Mouse (Mus musculus) hindbrain, embryonic 13.5 days (tissue): ENCODE measurements around the gene Fgd2. TPM values are rescaled to one million over a fixed set of nuclear protein-coding genes. Genes with fewer than 3 reads are reported as not detected.
A peak's percentile ranks its signal among the peaks of the same experiment; 100 is the strongest.
"Not testable (repeated sequence)": the region's sequence is repeated elsewhere in the genome, so short reads cannot be mapped to it uniquely, and the experiment has no call there.

ENCODE experiments used
- ATAC-seq: fragments of 200-750 bp; cut with Nextera tagmentation; 2 replicates; pipeline ENCODE4 v1.8.0; 2017; ENCODE audit warnings: moderate TSS enrichment; ENCODE audit not compliant: low FRiP score
- H3K27ac ChIP-seq: fragments of 300-500 bp; sonication (generic); 2 replicates; pipeline ENCODE4 v1.5.1; 2015; ENCODE audit warnings: inconsistent platforms, mild to moderate bottlenecking, moderate library complexity
- H3K27me3 ChIP-seq: fragments of 300-500 bp; sonication (generic); 2 replicates; pipeline ENCODE4 v1.6.1; 2015; ENCODE audit warnings: mild to moderate bottlenecking, inconsistent platforms
- H3K36me3 ChIP-seq: fragments of 300-500 bp; sonication (generic); 2 replicates; pipeline ENCODE4 v1.6.1; 2015; ENCODE audit warnings: mild to moderate bottlenecking, inconsistent platforms
- H3K4me1 ChIP-seq: fragments of 300-500 bp; sonication (generic); replicated peaks from 2 replicates; pipeline ENCODE4 v1.6.1; 2015; ENCODE audit warnings: inconsistent platforms
- H3K4me2 ChIP-seq: fragments of 300-500 bp; sonication (generic); 2 replicates; pipeline ENCODE4 v1.6.1; 2015; ENCODE audit warnings: inconsistent platforms, mild to moderate bottlenecking, moderate library complexity
- H3K4me3 ChIP-seq: fragments of 300-500 bp; sonication (generic); 2 replicates; pipeline ENCODE4 v1.5.1; 2015; ENCODE audit warnings: mild to moderate bottlenecking, inconsistent platforms
- H3K9ac ChIP-seq: fragments of 300-500 bp; sonication (generic); 2 replicates; pipeline ENCODE4 v1.6.1; 2015; ENCODE audit warnings: mild to moderate bottlenecking, inconsistent platforms
- H3K9me3 ChIP-seq: fragments of 300-500 bp; sonication (generic); 2 replicates; pipeline ENCODE4 v1.6.1; 2016; ENCODE audit warnings: inconsistent platforms
- WGBS: fragments of 180-500 bp; shearing (Covaris S2); methylation state at CpG from one replicate; pipeline ENCODE4 v1.1.7; 2015; 5-methylcytosine and 5-hydroxymethylcytosine counted together
- polyA plus RNA-seq: library from polyadenylated mRNA; unstranded; fragments of >200 nt; fragmentation: Nextera tagmentation; extraction: Ambion mirVana; gene quantifications from 2 replicates; pipeline ENCODE4 v1.2.1, GENCODE M21; 2015

Gene Fgd2
- 3.8 and 5.3 TPM in 2 replicates for polyA plus RNA-seq

DNA sequence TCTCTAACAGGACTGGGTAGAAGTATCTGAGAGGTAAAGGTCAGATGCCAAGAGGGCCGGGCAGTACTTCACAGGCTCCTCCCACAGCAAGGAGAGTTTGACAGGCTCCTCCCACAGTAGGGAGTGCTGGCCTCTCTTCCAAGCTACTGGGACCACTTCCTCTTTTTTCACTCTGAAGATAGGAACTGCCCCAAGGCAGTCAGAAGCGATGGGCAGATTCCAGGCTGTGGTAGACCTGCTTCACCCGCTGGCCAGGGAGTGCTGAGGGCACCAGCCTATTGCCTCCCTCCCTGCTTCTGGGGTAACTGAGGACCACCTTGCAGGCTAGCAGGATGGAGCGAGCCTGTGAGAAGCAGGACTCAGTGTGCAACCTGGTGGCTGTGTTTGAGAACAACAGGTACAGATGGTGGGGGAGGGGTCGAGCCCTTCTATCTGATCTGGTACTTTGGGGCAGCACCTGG is at the start of gene Fgd2:
Gene Fgd2, plus strand, starts transcription at position 154 of the 461 bp plus-strand sequence.
- ATAC-seq = no peak
- no peak within 1 kb of the TSS; the same call in 1 of the 2 replicates for H3K9ac ChIP-seq

DNA sequence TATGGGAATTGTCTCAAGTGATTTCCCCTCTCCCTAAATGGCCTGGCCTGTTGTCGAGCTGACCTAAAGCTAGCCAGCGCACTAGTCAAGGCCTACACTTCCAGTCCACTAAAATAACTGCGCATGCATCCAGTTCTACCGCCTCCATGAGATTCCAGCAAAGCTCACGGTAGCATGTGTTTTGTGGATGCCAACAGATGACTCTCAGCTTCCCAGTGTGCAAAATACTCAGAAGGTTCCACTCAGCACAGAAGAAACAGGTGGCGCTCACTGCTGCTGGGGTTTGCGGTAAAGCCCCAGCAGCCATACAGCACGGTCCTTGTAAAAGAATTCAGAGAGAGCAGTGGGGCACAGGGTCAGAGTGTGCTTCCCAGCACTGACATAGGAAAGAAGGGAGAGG is 49.1 kb upstream of the Fgd2 start:
- Histone ChIP-seq H3K9ac (no peak overlapping the region), H3K4me2 (no peak overlapping the region), H3K4me3 (no peak overlapping the region), H3K27me3 (no peaks in the 10 kb centered on the region), H3K27ac (no peak overlapping the region), H3K36me3 (no peaks in the 10 kb centered on the region), H3K9me3 (no peaks in the 10 kb centered on the region), H3K4me1 (peaks cover 3% of the 10 kb centered on the region; the same call in 1 of the 2 replicates)
- no peak for ATAC-seq
- 88% methylated on average over 8 of the region's 8 CpGs for WGBS

More for the DNA sequence above, at the start of gene Fgd2:
- peaks cover 18% of the 10 kb centered on the region for H3K4me1 ChIP-seq
- H3K27me3 ChIP-seq = no peaks in the 10 kb centered on the region
- no peak within 1 kb of the TSS for H3K4me2 ChIP-seq
- no peak within 1 kb of the TSS for H3K4me3 ChIP-seq
- H3K36me3 ChIP-seq = no peaks in the 10 kb centered on the region
- 23% methylated on average over 5 of the region's 5 CpGs for WGBS
- H3K9me3 ChIP-seq = no peaks in the 10 kb centered on the region
- no peak within 1 kb of the TSS for H3K27ac ChIP-seq

DNA sequence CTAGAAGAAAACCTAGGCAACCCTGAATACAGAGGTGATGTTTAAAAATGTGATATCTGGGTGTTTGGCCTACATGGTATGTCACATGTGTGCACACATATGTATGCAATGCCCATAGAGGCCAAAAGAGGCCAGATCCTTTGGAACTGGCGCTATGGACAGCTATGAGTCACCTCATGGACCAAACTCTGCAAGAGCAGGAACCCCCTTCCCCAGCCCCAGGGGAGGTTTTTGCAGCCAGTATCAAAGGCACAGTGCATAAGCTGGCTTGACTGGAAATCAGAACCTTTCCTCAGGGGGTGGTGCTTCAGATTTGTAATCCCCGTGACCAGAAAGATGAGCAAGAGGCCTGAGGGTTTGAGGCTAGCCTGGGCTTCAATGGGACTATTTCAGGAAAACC is 48.6 kb upstream of the Fgd2 start:
- no peak overlapping the region for H3K4me3 ChIP-seq
- H3K9ac ChIP-seq = no peak overlapping the region
- H3K4me1 ChIP-seq = peaks cover 3% of the 10 kb centered on the region; the same call in 1 of the 2 replicates
- no peaks in the 10 kb centered on the region for H3K27me3 ChIP-seq
- H3K36me3 ChIP-seq = no peaks in the 10 kb centered on the region
- no peak overlapping the region for H3K27ac ChIP-seq
- no peak overlapping the region for H3K4me2 ChIP-seq
- no peak for ATAC-seq
- 92% methylated on average over 2 of the region's 2 CpGs for WGBS
- no peaks in the 10 kb centered on the region for H3K9me3 ChIP-seq

DNA sequence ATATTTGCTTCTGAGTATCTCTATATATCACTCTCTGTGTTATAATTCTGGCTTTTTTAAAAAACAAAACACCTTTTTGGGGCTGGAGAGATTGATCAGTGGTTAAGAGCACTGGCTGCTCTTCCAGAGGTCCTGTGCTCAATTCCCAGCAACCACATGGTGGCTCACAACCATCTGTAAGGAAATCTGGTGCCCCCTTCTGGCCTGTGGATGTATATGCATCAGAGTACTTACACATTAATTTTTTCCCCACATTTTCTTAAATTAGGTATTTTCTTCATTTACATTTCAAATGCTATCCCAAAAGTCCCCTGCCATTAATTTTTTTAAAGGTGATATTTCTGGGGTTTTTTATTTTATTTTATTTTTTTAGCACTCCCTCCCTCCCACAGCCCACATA is 47.4 kb upstream of the Fgd2 start:
- H3K9ac ChIP-seq = no peak overlapping the region
- ATAC-seq = no peak
- no peaks in the 10 kb centered on the region for H3K9me3 ChIP-seq
- no peaks in the 10 kb centered on the region for H3K36me3 ChIP-seq
- H3K4me3 ChIP-seq = no peak overlapping the region
- peaks cover 3% of the 10 kb centered on the region; the same call in 1 of the 2 replicates for H3K4me1 ChIP-seq
- H3K4me2 ChIP-seq = no peak overlapping the region
- H3K27ac ChIP-seq = no peak overlapping the region
- no peaks in the 10 kb centered on the region for H3K27me3 ChIP-seq

DNA sequence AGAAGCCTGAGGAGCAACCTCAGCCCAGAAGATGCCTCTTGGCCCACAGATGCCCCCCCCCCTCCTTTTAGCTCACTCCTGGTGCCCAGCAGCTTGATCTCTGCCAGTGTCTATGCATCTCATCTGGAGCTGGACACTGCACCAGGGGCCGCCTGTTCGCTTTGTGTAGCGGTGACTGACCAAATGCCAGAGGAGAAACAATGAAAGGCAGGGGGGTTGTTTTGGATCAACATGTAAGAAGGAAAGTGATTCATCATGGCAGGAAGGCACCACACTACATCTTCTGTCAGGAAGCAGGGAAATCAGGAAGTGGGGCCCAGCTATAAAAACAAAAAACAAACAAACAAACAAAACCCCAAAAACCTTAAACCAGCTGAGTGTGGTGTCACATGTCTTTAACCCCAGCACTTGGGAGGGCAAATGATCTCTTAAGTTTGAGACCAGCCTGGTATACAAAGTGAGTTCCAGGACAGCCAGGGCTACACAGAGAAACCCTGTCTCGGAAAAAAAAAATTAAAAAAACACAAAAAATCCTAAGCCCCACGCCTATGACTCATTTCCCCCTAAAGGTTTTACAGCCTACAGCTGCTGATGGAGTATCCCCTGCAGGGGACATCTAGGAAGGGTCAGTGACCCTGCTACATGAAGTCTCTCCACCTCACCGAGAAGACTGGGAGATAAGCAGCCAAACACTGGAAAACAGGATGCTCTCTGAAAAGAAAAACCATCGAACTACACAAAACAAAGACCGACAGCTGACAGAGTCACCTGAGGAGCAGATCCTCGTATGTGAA is 44.8 kb upstream of the Fgd2 start:
- no peaks in the 10 kb centered on the region for H3K9me3 ChIP-seq
- H3K27ac ChIP-seq = no peak overlapping the region
- H3K4me3 ChIP-seq = no peak overlapping the region
- ATAC-seq = no peak
- H3K4me1 ChIP-seq = peaks cover 9% of the 10 kb centered on the region; the same call in 1 of the 2 replicates
- peaks cover 25% of the 10 kb centered on the region for H3K27me3 ChIP-seq
- no peaks in the 10 kb centered on the region for H3K36me3 ChIP-seq
- H3K9ac ChIP-seq = no peak overlapping the region
- 47% methylated on average over 9 of the region's 9 CpGs for WGBS
- H3K4me2 ChIP-seq = no peak overlapping the region

DNA sequence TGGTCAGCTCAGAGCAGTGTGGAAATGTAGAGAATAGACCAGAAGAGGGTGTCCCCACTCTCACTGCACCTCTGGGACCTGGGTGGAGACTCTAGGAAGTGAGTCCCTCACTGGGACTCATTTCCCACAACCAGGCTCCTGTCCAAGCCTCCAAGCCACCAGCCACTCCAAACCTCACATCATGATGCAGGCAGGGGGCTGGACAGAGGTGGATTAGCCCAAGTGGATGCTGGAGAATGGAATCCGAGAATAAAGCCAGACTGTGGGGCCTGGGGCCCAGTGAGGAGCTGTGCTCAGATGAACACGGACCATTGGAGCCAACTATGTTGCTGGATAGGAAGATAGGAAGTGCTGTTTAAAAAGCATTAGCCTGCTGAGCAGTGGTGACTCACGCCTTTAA is 43.8 kb upstream of the Fgd2 start:
- no peak overlapping the region for H3K4me2 ChIP-seq
- peaks cover 10% of the 10 kb centered on the region for H3K4me1 ChIP-seq
- no peak overlapping the region for H3K4me3 ChIP-seq
- H3K27ac ChIP-seq = no peak overlapping the region
- no peak for ATAC-seq
- no peaks in the 10 kb centered on the region for H3K36me3 ChIP-seq
- peaks cover 35% of the 10 kb centered on the region for H3K27me3 ChIP-seq
- no peaks in the 10 kb centered on the region for H3K9me3 ChIP-seq
- no peak overlapping the region for H3K9ac ChIP-seq
- WGBS = 81% methylated on average over 3 of the region's 3 CpGs

DNA sequence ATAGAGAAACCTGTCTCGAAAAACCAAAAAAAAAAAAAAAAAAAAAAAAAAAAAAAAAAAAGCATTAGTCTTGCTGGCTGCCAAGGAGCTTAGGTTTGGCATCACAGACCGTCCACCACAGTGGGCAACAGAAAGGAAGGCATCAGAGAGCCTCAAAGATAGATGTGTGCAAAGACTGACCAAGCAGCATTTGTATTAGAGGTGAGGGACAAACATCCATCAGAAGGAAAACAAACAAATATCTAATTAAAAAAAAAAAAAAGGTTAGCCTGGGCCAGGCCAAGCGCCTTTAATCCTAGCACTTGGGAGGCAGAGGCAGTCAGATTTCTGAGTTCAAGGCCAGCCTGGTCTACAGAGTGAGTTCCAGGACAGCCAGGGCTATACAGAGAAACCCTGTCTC is 43.3 kb upstream of the Fgd2 start, which contains the start of gene Pi16:
Gene Pi16, plus strand, starts transcription at position 301 of the 400 bp plus-strand sequence.
- not testable (repeated sequence) for H3K4me2 ChIP-seq, H3K9me3 ChIP-seq, H3K4me3 ChIP-seq, ATAC-seq, H3K36me3 ChIP-seq, H3K27ac ChIP-seq, H3K9ac ChIP-seq
- Histone ChIP-seq H3K4me1 (peaks cover 15% of the 10 kb centered on the region), H3K27me3 (peaks cover 40% of the 10 kb centered on the region)
- 98% methylated on average over 3 of the region's 3 CpGs for WGBS

DNA sequence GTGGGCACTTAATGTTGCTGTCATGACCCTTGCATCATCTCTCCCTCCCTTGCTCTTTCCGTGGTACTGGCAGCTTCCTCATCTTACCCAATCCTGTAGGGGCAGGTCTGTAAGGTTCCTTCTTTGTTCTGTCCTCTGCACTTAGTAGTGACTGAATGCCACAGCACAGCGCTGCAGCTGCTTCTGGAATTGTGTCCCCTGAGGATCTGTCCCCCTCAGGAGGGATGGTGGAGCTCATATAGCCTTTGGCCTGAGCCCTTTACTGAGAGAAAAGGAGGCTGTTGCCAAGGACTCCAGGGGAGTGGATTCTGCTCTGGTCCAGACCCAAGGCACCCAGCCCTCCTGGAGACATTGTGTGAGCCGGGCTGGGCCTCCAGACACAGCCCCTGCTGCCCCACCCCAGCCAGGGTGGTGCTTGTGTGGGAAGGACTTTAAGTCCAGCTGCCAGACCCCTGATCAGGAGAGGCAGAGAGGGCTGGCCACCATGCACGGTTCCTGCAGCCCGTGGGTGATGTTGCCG is 41.9 kb upstream of the Fgd2 start:
- no peak overlapping the region for H3K4me2 ChIP-seq
- H3K27me3 ChIP-seq = peaks cover 54% of the 10 kb centered on the region
- ATAC-seq = no peak
- no peak overlapping the region; the same call in 1 of the 2 replicates for H3K27ac ChIP-seq
- no peaks in the 10 kb centered on the region for H3K36me3 ChIP-seq
- no peak overlapping the region for H3K9ac ChIP-seq
- peaks cover 20% of the 10 kb centered on the region for H3K4me1 ChIP-seq
- H3K9me3 ChIP-seq = no peaks in the 10 kb centered on the region
- WGBS = 51% methylated on average over 6 of the region's 6 CpGs
- H3K4me3 ChIP-seq = no peak overlapping the region

DNA sequence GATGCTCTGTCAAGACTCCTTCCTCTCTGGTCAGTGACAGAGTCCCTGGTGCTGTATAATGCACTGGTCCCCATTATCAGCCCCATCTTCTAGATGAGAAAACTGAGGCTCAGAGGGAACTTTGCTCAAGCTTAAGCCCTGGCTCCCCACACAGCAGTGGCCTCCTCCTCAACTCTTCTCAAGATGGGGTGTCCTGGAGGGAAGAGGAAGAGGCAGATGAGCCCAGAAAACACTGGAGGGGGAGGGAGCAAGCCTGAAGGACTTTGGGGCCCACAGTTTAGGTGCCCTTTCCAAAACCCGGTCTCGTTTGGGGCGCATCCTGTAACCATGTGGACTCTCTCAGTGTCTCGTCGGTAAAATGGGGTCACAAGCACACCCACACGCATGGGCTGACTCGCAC is 41.2 kb upstream of the Fgd2 start:
- Histone ChIP-seq H3K4me3 (no peak overlapping the region), H3K27me3 (peaks cover 60% of the 10 kb centered on the region), H3K4me2 (no peak overlapping the region), H3K9me3 (no peaks in the 10 kb centered on the region), H3K27ac (no peak overlapping the region), H3K4me1 (peaks cover 20% of the 10 kb centered on the region), H3K36me3 (no peaks in the 10 kb centered on the region), H3K9ac (no peak overlapping the region)
- ATAC-seq = no peak
- 93% methylated on average over 7 of the region's 7 CpGs for WGBS

DNA sequence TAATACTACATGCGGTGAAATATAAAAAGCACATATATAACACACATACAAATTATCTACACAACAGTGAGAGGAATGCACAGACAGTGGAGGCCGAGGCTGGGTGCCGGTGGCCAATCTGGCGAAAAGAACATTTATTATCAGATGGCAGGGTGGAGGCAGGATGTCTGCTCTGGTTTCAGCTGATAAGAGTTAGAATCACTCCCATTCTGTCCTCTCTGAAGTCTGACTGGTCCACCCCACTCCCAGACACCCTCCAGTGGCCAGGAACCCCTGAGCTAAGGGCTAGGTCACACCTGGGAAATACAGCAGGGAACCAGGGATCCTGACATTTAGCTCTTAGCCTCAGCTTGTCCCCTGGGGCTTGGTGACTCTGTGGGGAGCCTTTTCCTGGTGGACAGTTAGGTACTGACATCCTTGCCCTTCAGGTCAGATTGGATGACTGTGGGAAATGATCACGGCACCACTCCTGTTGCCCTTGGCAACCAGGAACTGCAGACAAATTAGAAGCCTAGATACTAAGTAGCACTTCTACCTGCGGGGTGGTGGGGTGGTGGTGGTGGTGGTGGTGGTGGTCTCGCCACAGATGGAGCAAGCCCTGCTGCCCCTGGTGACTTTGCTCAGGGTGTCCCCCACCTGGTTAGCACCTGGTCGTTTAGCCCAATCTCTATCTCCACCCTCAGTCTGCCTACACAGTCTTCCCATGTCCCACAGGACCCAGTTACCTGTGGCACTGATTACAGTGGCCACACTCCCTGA is 40.7 kb upstream of the Fgd2 start:
- peaks cover 62% of the 10 kb centered on the region for H3K27me3 ChIP-seq
- no peaks in the 10 kb centered on the region for H3K36me3 ChIP-seq
- H3K27ac ChIP-seq = no peak overlapping the region
- H3K4me1 ChIP-seq = peaks cover 20% of the 10 kb centered on the region
- no peak overlapping the region for H3K4me2 ChIP-seq
- no peak for ATAC-seq
- H3K9me3 ChIP-seq = no peaks in the 10 kb centered on the region
- WGBS = 72% methylated on average over 8 of the region's 8 CpGs
- no peak overlapping the region for H3K4me3 ChIP-seq
- H3K9ac ChIP-seq = no peak overlapping the region

DNA sequence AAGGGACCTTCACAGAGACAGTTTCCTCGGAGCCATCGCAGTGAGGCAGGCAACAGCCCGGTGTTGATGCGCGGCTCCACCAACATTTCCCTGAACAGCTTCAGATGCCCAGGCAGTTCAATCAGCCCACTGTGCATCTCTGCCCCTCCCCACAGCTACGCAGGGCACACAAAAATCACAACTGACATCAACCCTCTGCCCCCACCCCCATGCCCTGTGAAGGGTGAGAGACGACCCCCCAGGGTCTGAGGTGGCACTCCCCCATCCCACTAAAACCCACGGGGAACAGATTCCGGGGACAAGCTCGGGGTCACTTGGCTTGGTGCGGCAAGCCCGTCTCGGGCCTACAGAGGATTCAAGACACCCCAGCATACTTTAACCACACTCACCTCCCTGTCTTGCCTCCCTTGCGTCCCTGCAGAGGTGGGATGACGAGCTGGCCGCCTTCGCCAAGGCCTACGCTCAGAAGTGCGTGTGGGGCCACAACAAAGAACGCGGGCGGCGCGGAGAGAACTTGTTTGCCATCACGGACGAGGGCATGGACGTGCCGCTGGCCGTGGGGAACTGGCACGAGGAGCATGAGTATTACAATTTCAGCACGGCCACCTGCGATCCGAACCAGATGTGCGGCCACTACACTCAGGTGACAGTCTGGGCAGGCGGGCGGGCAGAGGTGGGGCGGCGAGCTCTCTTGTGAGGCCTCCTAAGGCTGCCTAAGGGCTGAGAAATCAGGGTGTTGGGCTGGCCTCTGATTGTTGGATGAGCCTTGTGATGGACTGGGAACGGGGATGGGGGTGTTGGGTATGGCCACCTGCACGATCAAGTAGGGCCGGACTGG is 38.7 kb upstream of the Fgd2 start:
- ATAC-seq = no peak
- 15% methylated on average over 41 of the region's 41 CpGs for WGBS

DNA sequence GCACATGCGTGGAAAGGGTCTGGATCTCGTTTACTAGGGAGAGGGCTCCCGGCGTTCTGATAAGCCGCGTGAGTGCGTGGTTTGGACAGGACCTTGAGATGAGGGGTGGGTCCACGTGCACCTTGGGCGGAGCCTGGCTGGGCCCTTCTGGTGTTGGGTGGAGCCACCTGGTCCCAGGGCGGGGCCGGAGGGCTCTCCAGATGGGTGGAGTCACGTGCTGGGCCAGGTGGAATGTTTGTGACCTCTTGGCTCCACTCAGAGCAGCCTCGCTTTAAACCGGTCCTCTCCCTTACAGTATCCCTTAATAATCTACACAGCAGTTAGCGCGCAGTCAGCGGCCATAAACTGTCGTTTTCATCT is 38.1 kb upstream of the Fgd2 start:
- Histone ChIP-seq H3K4me2 (0 out of 2 replicates have a peak overlapping the region, but pooled peaks have one; percentile 22), H3K27ac (no peak overlapping the region), H3K27me3 (peaks cover 65% of the 10 kb centered on the region), H3K4me3 (no peak overlapping the region), H3K9me3 (no peaks in the 10 kb centered on the region), H3K9ac (no peak overlapping the region), H3K4me1 (peaks cover 38% of the 10 kb centered on the region), H3K36me3 (no peaks in the 10 kb centered on the region)
- 21% methylated on average over 18 of the region's 18 CpGs for WGBS
- no peak for ATAC-seq

More for the DNA sequence above, 38.7 kb upstream of the Fgd2 start:
- H3K27ac ChIP-seq = no peak overlapping the region
- peaks cover 32% of the 10 kb centered on the region for H3K4me1 ChIP-seq
- H3K9me3 ChIP-seq = no peaks in the 10 kb centered on the region
- H3K4me3 ChIP-seq = no peak overlapping the region
- H3K36me3 ChIP-seq = no peaks in the 10 kb centered on the region
- peak overlapping the region; percentile 22; the same call in 1 of the 2 replicates for H3K4me2 ChIP-seq
- no peak overlapping the region for H3K9ac ChIP-seq
- peaks cover 62% of the 10 kb centered on the region for H3K27me3 ChIP-seq
